In genomic region chr17:25865288-25865687, GRCm38 (mm10) we compare ENCODE assay signal across 26 mouse cellular contexts. TPM values are rescaled to one million over a fixed set of nuclear protein-coding genes. Genes with fewer than 3 reads are reported as not detected.
DNase-seq lines count a peak whose midpoint lies in the region; ATAC-seq and TF ChIP-seq lines count a peak whose summit lies in the region.
"Had no signal": no experiment of that assay in that cellular context is flagged by ENCODE, and none has a peak within 500 bp of the region (broad histone marks: within the 10 kb centered on the region; RNA-seq: fewer than 3 reads in every experiment).

No protein-coding gene starts in this region.

- TF ChIP-seq CTCF in kidney, adult 2 months (conservative IDR thresholded peaks at IDR 0.05; ENCODE audit: insufficient read depth, insufficient read length, low read depth, low read length) = no peak
- TF ChIP-seq CTCF in intestine, postnatal 0 days (IDR thresholded peaks at IDR 0.05; ENCODE audit: low read depth) = no peak

- intact Hi-C loops in heart, postnatal 25 days (cut with DNase I) = loop anchor here (5.0 kb wide), 1 partner anchor 33 kb away; the partner anchor contains the start of gene Stub1

- no peaks in the 10 kb centered on the region for H3K27me3 ChIP-seq in heart, embryonic 10.5 days (ENCODE audit: insufficient read depth, poor library complexity, severe bottlenecking)
- H3K27me3 ChIP-seq in kidney, adult 2 months (replicated peaks; ENCODE audit: control insufficient read depth, insufficient read depth, low read length) = no peaks in the 10 kb centered on the region
- H3K27me3 ChIP-seq in kidney, embryonic 16.5 days (ENCODE audit: insufficient read depth, low read length) = no peaks in the 10 kb centered on the region
- H3K27me3 ChIP-seq in intestine, postnatal 0 days (replicated peaks; ENCODE audit: control insufficient read depth, insufficient read depth, low read length) = no peaks in the 10 kb centered on the region
- no peaks in the 10 kb centered on the region for H3K27me3 ChIP-seq in stomach, embryonic 15.5 days (replicated peaks)
- H3K27me3 ChIP-seq: embryonic facial prominence, embryonic 15.5 days; liver, embryonic 15.5 days; lung, embryonic 15.5 days; midbrain, embryonic 15.5 days; neural tube, embryonic 13.5 days had no signal

- H3K4me1 ChIP-seq in heart, embryonic 10.5 days = peaks cover 57% of the 10 kb centered on the region
- H3K4me1 ChIP-seq in kidney, adult 2 months (ENCODE audit: control insufficient read depth, insufficient read depth, low read length) = peaks cover 15% of the 10 kb centered on the region; the same call in 1 of the 2 replicates
- H3K4me1 ChIP-seq in kidney, embryonic 16.5 days (ENCODE audit: insufficient read depth, low read length) = peaks cover 29% of the 10 kb centered on the region
- H3K4me1 ChIP-seq in intestine, postnatal 0 days (replicated peaks; ENCODE audit: control insufficient read depth, insufficient read depth, low read length) = 0 out of 2 replicates have a peak, but pooled peaks cover 8% of the 10 kb centered on the region
- H3K4me1 ChIP-seq in stomach, embryonic 15.5 days = peaks cover 26% of the 10 kb centered on the region

- WGBS in heart, embryonic 10.5 days = 87% methylated on average over 11 of the region's 11 CpGs
- 73% methylated on average over 11 of the region's 11 CpGs for WGBS in kidney, adult 2 months
- 85% methylated on average over 11 of the region's 11 CpGs for WGBS in kidney, embryonic 16.5 days
- WGBS in intestine, postnatal 0 days = 46% methylated on average over 11 of the region's 11 CpGs
- 84% methylated on average over 11 of the region's 11 CpGs for WGBS in stomach, embryonic 15.5 days

- no peak for TF ChIP-seq POLR2A in kidney, adult 2 months (IDR thresholded peaks at IDR 0.05; ENCODE audit: low read depth, low read length)

- H3K9me3 ChIP-seq in heart, embryonic 10.5 days = no peaks in the 10 kb centered on the region
- no peaks in the 10 kb centered on the region for H3K9me3 ChIP-seq in kidney, embryonic 16.5 days (ENCODE audit: low read length)
- H3K9me3 ChIP-seq in intestine, postnatal 0 days (ENCODE audit: control insufficient read depth) = no peaks in the 10 kb centered on the region
- no peaks in the 10 kb centered on the region for H3K9me3 ChIP-seq in stomach, embryonic 15.5 days
- H3K9me3 ChIP-seq: embryonic facial prominence, embryonic 15.5 days; liver, embryonic 15.5 days; lung, embryonic 15.5 days; midbrain, embryonic 15.5 days; neural tube, embryonic 13.5 days had no signal

- H3K4me2 ChIP-seq in kidney, embryonic 16.5 days (replicated peaks; ENCODE audit: low read depth, low read length) = no peak overlapping the region
- peak overlapping the region; percentile 48 for H3K4me2 ChIP-seq in intestine, postnatal 0 days (replicated peaks; ENCODE audit: low read depth)
- H3K4me2 ChIP-seq in stomach, embryonic 15.5 days = no peak overlapping the region
- H3K4me2 ChIP-seq: embryonic facial prominence, embryonic 15.5 days; heart, embryonic 11.5 days; liver, embryonic 15.5 days; lung, embryonic 15.5 days; midbrain, embryonic 15.5 days; neural tube, embryonic 13.5 days had no signal

- no peak for ATAC-seq in kidney, embryonic 16.5 days (ENCODE audit: low FRiP score, low TSS enrichment)
- peak; percentile 14; the same call in 1 of the 2 replicates for ATAC-seq in intestine, postnatal 0 days
- no peak for ATAC-seq in stomach, embryonic 15.5 days (ENCODE audit: insufficient read depth, low FRiP score, low read depth)
- ATAC-seq: activated CD4-positive, CD25-positive, alpha-beta regulatory T cell, adult 4 months; forebrain, embryonic 16.5 days; hindbrain, embryonic 16.5 days; midbrain, embryonic 15.5 days had no signal

- 0 out of 2 replicates have a peak overlapping the region, but pooled peaks have one; percentile 1 for H3K4me3 ChIP-seq in heart, embryonic 10.5 days
- peak overlapping the region; percentile 5; the same call in 1 of the 2 replicates for H3K4me3 ChIP-seq in kidney, adult 2 months (ENCODE audit: insufficient read depth, low read depth, low read length)
- no peak overlapping the region for H3K4me3 ChIP-seq in kidney, embryonic 16.5 days (ENCODE audit: low read length)
- H3K4me3 ChIP-seq in intestine, postnatal 0 days (ENCODE audit: low read depth, low read length) = no peak overlapping the region
- H3K4me3 ChIP-seq in stomach, embryonic 15.5 days (replicated peaks) = peak overlapping the region; percentile 6; the same call in 1 of the 2 replicates
- H3K4me3 ChIP-seq: embryonic facial prominence, embryonic 15.5 days; layer of hippocampus, adult 2 months; liver, embryonic 15.5 days; lung, embryonic 15.5 days; midbrain, embryonic 15.5 days; myocyte; neural tube, embryonic 13.5 days had no signal

- DNase-seq in heart, embryonic 10.5 days (ENCODE audit: low spot score) = no peak
- no peak for DNase-seq in heart, postnatal 25 days (ENCODE audit: low spot score)
- peak; percentile 28 for DNase-seq in kidney, adult 2 months
- DNase-seq in yolk sac, embryonic 10.5 days (ENCODE audit: low spot score) = no peak
- DNase-seq: adrenal gland, postnatal 10 days; cerebellum, adult 8-10 months; gastrocnemius, postnatal 25 days; heart, postnatal 36 days; kidney, adult 11 months; kidney, postnatal 14 days; lung, postnatal 36 days; right cerebral cortex, postnatal 4 days had no signal

- H3K27ac ChIP-seq in heart, embryonic 10.5 days = 0 out of 2 replicates have a peak overlapping the region, but pooled peaks have one; percentile 6
- H3K27ac ChIP-seq in kidney, adult 2 months (ENCODE audit: insufficient read depth, low read depth, low read length) = peak overlapping the region; percentile 67
- no peak overlapping the region for H3K27ac ChIP-seq in kidney, embryonic 16.5 days (ENCODE audit: low read length)
- H3K27ac ChIP-seq in intestine, postnatal 0 days (ENCODE audit: low read depth, low read length) = peak overlapping the region; percentile 57
- peak overlapping the region; percentile 31; the same call in 1 of the 2 replicates for H3K27ac ChIP-seq in stomach, embryonic 15.5 days
- H3K27ac ChIP-seq: embryonic facial prominence, embryonic 15.5 days; layer of hippocampus, adult 2 months; liver, embryonic 15.5 days; lung, embryonic 15.5 days; midbrain, embryonic 15.5 days; neural tube, embryonic 13.5 days had no signal

- no peak overlapping the region for H3K9ac ChIP-seq in kidney, embryonic 16.5 days (replicated peaks; ENCODE audit: low read length)
- no peak overlapping the region for H3K9ac ChIP-seq in intestine, postnatal 0 days (ENCODE audit: low read depth, low read length)
- H3K9ac ChIP-seq in stomach, embryonic 15.5 days = no peak overlapping the region
- H3K9ac ChIP-seq: embryonic facial prominence, embryonic 15.5 days; liver, embryonic 15.5 days; lung, embryonic 15.5 days; midbrain, embryonic 15.5 days; neural tube, embryonic 13.5 days had no signal

- peaks cover 36% of the 10 kb centered on the region for H3K36me3 ChIP-seq in heart, embryonic 10.5 days
- H3K36me3 ChIP-seq in kidney, adult 2 months (ENCODE audit: control insufficient read depth, insufficient read depth, low read length) = no peaks in the 10 kb centered on the region
- H3K36me3 ChIP-seq in kidney, embryonic 16.5 days (ENCODE audit: insufficient read depth, low read length) = peaks cover 14% of the 10 kb centered on the region
- H3K36me3 ChIP-seq in intestine, postnatal 0 days (ENCODE audit: control insufficient read depth, insufficient read depth) = no peaks in the 10 kb centered on the region
- H3K36me3 ChIP-seq in stomach, embryonic 15.5 days = no peaks in the 10 kb centered on the region
- H3K36me3 ChIP-seq: embryonic facial prominence, embryonic 15.5 days; lung, embryonic 15.5 days; midbrain, embryonic 15.5 days; neural tube, embryonic 13.5 days had no signal

RNA-seq across cellular contexts. Expression of gene Mcrip2, which starts 3.3 kb away (rescaled TPM):
- polyA plus RNA-seq in heart, embryonic 10.5 days (2016; fragmentation: Nextera tagmentation; extraction: Ambion mirVana) = 133 and 201 TPM in 2 replicates
- total RNA-seq in heart, postnatal 25 days (2021) = 100 to 1,000 TPM; 261 to 270 TPM
- polyA plus RNA-seq in kidney, adult 2 months (2012; rRNA removed) = 258 and 286 TPM in 2 replicates
- polyA plus RNA-seq in kidney, embryonic 16.5 days (2015; fragmentation: Nextera tagmentation; extraction: Ambion mirVana) = 72.9 and 79.2 TPM in 2 replicates
- polyA plus RNA-seq in intestine, postnatal 0 days (2015; fragmentation: Nextera tagmentation; extraction: Ambion mirVana) = 51.0 and 55.9 TPM in 2 replicates
- polyA plus RNA-seq in stomach, embryonic 15.5 days (2015; fragmentation: Nextera tagmentation; extraction: Ambion mirVana) = 52.2 and 54.2 TPM in 2 replicates

RNA-seq across cellular contexts. Expression of gene Wdr90, which starts 4.0 kb away (rescaled TPM):
- polyA plus RNA-seq in heart, embryonic 10.5 days (2016; fragmentation: Nextera tagmentation; extraction: Ambion mirVana) = 22.4 and 31.7 TPM in 2 replicates
- 1 to 10 TPM; 2.8 to 2.9 TPM for total RNA-seq in heart, postnatal 25 days (2021)
- polyA plus RNA-seq in kidney, adult 2 months (2012; rRNA removed) = 23.8 and 25.5 TPM in 2 replicates
- polyA plus RNA-seq in kidney, embryonic 16.5 days (2015; fragmentation: Nextera tagmentation; extraction: Ambion mirVana) = 33.1 and 33.5 TPM in 2 replicates
- polyA plus RNA-seq in intestine, postnatal 0 days (2015; fragmentation: Nextera tagmentation; extraction: Ambion mirVana) = 2.5 and 2.9 TPM in 2 replicates
- polyA plus RNA-seq in stomach, embryonic 15.5 days (2015; fragmentation: Nextera tagmentation; extraction: Ambion mirVana) = 21.0 and 22.9 TPM in 2 replicates

RNA-seq across cellular contexts. Expression of gene Mettl26, which starts 9.6 kb away (rescaled TPM):
- polyA plus RNA-seq in heart, embryonic 10.5 days (2016; fragmentation: Nextera tagmentation; extraction: Ambion mirVana) = 46.7 and 55.4 TPM in 2 replicates
- total RNA-seq in heart, postnatal 25 days (2021) = 10 to 100 TPM; 13.6 to 14.4 TPM
- 509 and 656 TPM in 2 replicates for polyA plus RNA-seq in kidney, adult 2 months (2012; rRNA removed)
- polyA plus RNA-seq in kidney, embryonic 16.5 days (2015; fragmentation: Nextera tagmentation; extraction: Ambion mirVana) = 100 and 102 TPM in 2 replicates
- polyA plus RNA-seq in intestine, postnatal 0 days (2015; fragmentation: Nextera tagmentation; extraction: Ambion mirVana) = 46.6 and 51.7 TPM in 2 replicates
- 67.4 and 68.3 TPM in 2 replicates for polyA plus RNA-seq in stomach, embryonic 15.5 days (2015; fragmentation: Nextera tagmentation; extraction: Ambion mirVana)

RNA-seq across cellular contexts. Expression of gene Wfikkn1, which starts 15.4 kb away (rescaled TPM):
- 0.96 and 3.8 TPM in 2 replicates for polyA plus RNA-seq in heart, embryonic 10.5 days (2016; fragmentation: Nextera tagmentation; extraction: Ambion mirVana)
- total RNA-seq in heart, postnatal 25 days (2021) = under 1 TPM; 0.45 to 0.75 TPM
- 0.31 and 0.42 TPM in 2 replicates for polyA plus RNA-seq in kidney, adult 2 months (2012; rRNA removed)
- 0.71 and 1.0 TPM in 2 replicates for polyA plus RNA-seq in kidney, embryonic 16.5 days (2015; fragmentation: Nextera tagmentation; extraction: Ambion mirVana)
- 0.14 and 0.27 TPM in 2 replicates for polyA plus RNA-seq in intestine, postnatal 0 days (2015; fragmentation: Nextera tagmentation; extraction: Ambion mirVana)
- 0.39 and 0.55 TPM in 2 replicates for polyA plus RNA-seq in stomach, embryonic 15.5 days (2015; fragmentation: Nextera tagmentation; extraction: Ambion mirVana)

RNA-seq across cellular contexts. Expression of gene Rhot2, which starts 20.6 kb away (rescaled TPM):
- polyA plus RNA-seq in heart, embryonic 10.5 days (2016; fragmentation: Nextera tagmentation; extraction: Ambion mirVana) = 29.0 and 29.8 TPM in 2 replicates
- total RNA-seq in heart, postnatal 25 days (2021) = 100 to 1,000 TPM; 120 to 125 TPM
- 133 and 147 TPM in 2 replicates for polyA plus RNA-seq in kidney, adult 2 months (2012; rRNA removed)
- 29.3 and 32.5 TPM in 2 replicates for polyA plus RNA-seq in kidney, embryonic 16.5 days (2015; fragmentation: Nextera tagmentation; extraction: Ambion mirVana)
- 18.1 and 20.4 TPM in 2 replicates for polyA plus RNA-seq in intestine, postnatal 0 days (2015; fragmentation: Nextera tagmentation; extraction: Ambion mirVana)
- 23.1 and 23.6 TPM in 2 replicates for polyA plus RNA-seq in stomach, embryonic 15.5 days (2015; fragmentation: Nextera tagmentation; extraction: Ambion mirVana)

Comparison
In these comparisons a context has a peak if more than half of its experiments do, and no peak if none do; other contexts are left out.
1. H3K4me3 ChIP-seq: peak in heart, embryonic 10.5 days (single experiment), kidney, adult 2 months (single experiment) and stomach, embryonic 15.5 days (single experiment); none in kidney, embryonic 16.5 days (single experiment) and intestine, postnatal 0 days (single experiment).